Mouse (Mus musculus) heart, embryonic 12.5 days (tissue): ENCODE results near the gene Izumo3. TPM values are rescaled to one million over a fixed set of nuclear protein-coding genes. Genes with fewer than 3 reads are reported as not detected.
"Not testable (repeated sequence)": the region's sequence is repeated elsewhere in the genome, so short reads cannot be mapped to it uniquely, and the experiment has no call there.

Experiments used
- ATAC-seq: fragments of 200-750 bp; cut with Nextera tagmentation; 2 replicates; pipeline ENCODE4 v1.8.0; 2017; ENCODE audit warnings: moderate TSS enrichment, moderate library complexity; ENCODE audit not compliant: insufficient number of reproducible peaks, low FRiP score
- H3K27ac ChIP-seq: fragments of 300-500 bp; sonication (generic); 2 replicates; pipeline ENCODE4 v1.5.1; 2016; ENCODE audit warnings: mild to moderate bottlenecking, moderate library complexity; ENCODE audit not compliant: poor library complexity, severe bottlenecking
- H3K27me3 ChIP-seq: fragments of 300-500 bp; sonication (generic); replicated peaks from 2 replicates; pipeline ENCODE4 v1.6.1; 2016; ENCODE audit warnings: mild to moderate bottlenecking, moderate library complexity
- H3K36me3 ChIP-seq: fragments of 300-500 bp; sonication (generic); 2 replicates; pipeline ENCODE4 v1.6.1; 2016; ENCODE audit warnings: mild to moderate bottlenecking, moderate library complexity
- H3K4me1 ChIP-seq: fragments of 300-500 bp; sonication (generic); replicated peaks from 2 replicates; pipeline ENCODE4 v1.6.1; 2016; ENCODE audit warnings: mild to moderate bottlenecking
- H3K4me2 ChIP-seq: fragments of 300-500 bp; sonication (generic); 2 replicates; pipeline ENCODE4 v1.6.1; 2016; ENCODE audit warnings: mild to moderate bottlenecking, moderate library complexity
- H3K4me3 ChIP-seq: fragments of 300-500 bp; sonication (generic); 2 replicates; pipeline ENCODE4 v1.5.1; 2016; ENCODE audit warnings: mild to moderate bottlenecking
- H3K9ac ChIP-seq: fragments of 300-500 bp; sonication (generic); 2 replicates; pipeline ENCODE4 v1.6.1; 2016; ENCODE audit warnings: mild to moderate bottlenecking, moderate library complexity
- H3K9me3 ChIP-seq: fragments of 300-500 bp; sonication (generic); replicated peaks from 2 replicates; pipeline ENCODE4 v1.6.1; 2016; ENCODE audit warnings: mild to moderate bottlenecking, moderate library complexity
- WGBS: fragments of 180-500 bp; shearing (Covaris S2); methylation state at CpG from one replicate; pipeline ENCODE4 v1.1.7; 2016; 5-methylcytosine and 5-hydroxymethylcytosine counted together
- polyA plus RNA-seq: library from polyadenylated mRNA; unstranded; fragments of >200 nt; fragmentation: Nextera tagmentation; extraction: Ambion mirVana; gene quantifications from 2 replicates; pipeline ENCODE4 v1.2.1, GENCODE M21; 2016

Gene Izumo3
- not detected in 2 replicates for polyA plus RNA-seq

- Histone ChIP-seq H3K27me3 (no peaks in the 10 kb centered on the region), H3K4me2 (no peak within 1 kb of the TSS), H3K9ac (no peak within 1 kb of the TSS), H3K4me3 (no peak within 1 kb of the TSS), H3K27ac (no peak within 1 kb of the TSS), H3K4me1 (no peaks in the 10 kb centered on the region), H3K9me3 (no peaks in the 10 kb centered on the region), H3K36me3 (no peaks in the 10 kb centered on the region)
- no peak for ATAC-seq
Observed at GRCm38 (mm10) chr4:92147134-92147533, at the start of gene Izumo3. Izumo3 (minus strand) TSS chr4:92147234.

- H3K27ac ChIP-seq, H3K4me1 ChIP-seq, H3K9me3 ChIP-seq, ATAC-seq, H3K4me3 ChIP-seq, H3K36me3 ChIP-seq, H3K4me2 ChIP-seq, H3K9ac ChIP-seq, H3K27me3 ChIP-seq: not testable (repeated sequence)
- 82% methylated on average over 1 of the region's 1 CpGs for WGBS
Observed at GRCm38 (mm10) chr4:92191649-92192048, 44.6 kb upstream of the Izumo3 start, which contains the start of gene Gm12666. Gm12666 (minus strand) TSS chr4:92191749.

DNA sequence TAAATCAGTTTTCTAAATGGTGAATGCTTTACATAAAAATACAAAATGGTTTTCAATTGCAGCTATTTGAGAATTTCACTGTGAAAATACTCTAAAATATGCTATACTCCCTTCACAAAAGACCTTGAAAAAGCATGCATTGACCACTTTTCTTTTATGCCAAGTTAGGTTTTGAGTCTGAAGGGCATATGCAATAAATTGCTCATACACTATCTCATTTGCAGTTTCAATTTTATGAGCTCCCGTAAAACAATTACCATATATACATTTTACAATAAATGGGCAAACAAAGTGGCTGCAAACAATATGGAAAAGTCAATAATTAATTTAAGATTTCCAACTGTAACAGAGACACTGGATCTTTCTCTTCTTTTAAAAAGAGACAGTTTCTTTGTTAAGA, 5.6 kb upstream of the Izumo3 start:
- H3K4me2 ChIP-seq = no peak overlapping the region
- H3K36me3 ChIP-seq = no peaks in the 10 kb centered on the region
- H3K4me3 ChIP-seq = no peak overlapping the region
- H3K9me3 ChIP-seq = no peaks in the 10 kb centered on the region
- H3K27ac ChIP-seq = no peak overlapping the region
- no peak overlapping the region for H3K9ac ChIP-seq
- no peaks in the 10 kb centered on the region for H3K27me3 ChIP-seq
- H3K4me1 ChIP-seq = no peaks in the 10 kb centered on the region
- WGBS = 92% methylated on average over 1 of the region's 1 CpGs
- no peak for ATAC-seq

- H3K4me1 ChIP-seq = no peaks in the 10 kb centered on the region
- H3K9ac ChIP-seq = no peak overlapping the region
- H3K4me2 ChIP-seq = no peak overlapping the region
- no peak overlapping the region for H3K4me3 ChIP-seq
- no peaks in the 10 kb centered on the region for H3K9me3 ChIP-seq
- no peaks in the 10 kb centered on the region for H3K36me3 ChIP-seq
- no peaks in the 10 kb centered on the region for H3K27me3 ChIP-seq
- ATAC-seq = no peak
- WGBS = 49% methylated on average over 8 of the region's 8 CpGs
- no peak overlapping the region for H3K27ac ChIP-seq
Observed at GRCm38 (mm10) chr4:92111390-92111988, 35.5 kb downstream of the Izumo3 start.

- no peak overlapping the region for H3K9ac ChIP-seq
Observed at GRCm38 (mm10) chr4:92097386-92097785, 49.6 kb downstream of the Izumo3 start.

DNA sequence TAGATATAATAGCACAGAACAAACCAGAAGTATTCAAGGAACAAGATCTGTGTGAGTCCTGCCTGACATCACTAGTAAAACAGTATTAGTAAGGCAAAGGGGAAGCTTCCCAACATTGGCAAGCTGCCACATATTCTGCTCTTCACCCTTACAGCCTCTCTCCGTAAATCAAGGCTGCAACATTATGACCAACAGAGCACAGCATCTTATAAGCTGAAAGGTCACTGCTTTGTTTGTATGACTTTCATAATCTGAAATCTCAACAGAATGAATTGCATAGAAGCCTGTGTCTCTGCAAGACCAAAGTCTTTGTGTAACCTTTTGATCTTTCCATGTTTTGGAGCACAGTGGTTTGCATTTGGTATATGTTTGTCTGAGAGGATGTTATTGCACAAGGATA, 51.1 kb downstream of the Izumo3 start:
- Histone ChIP-seq H3K4me3 (no peak overlapping the region), H3K9ac (no peak overlapping the region), H3K27ac (no peak overlapping the region), H3K36me3 (no peaks in the 10 kb centered on the region), H3K4me1 (no peaks in the 10 kb centered on the region), H3K9me3 (no peaks in the 10 kb centered on the region), H3K27me3 (no peaks in the 10 kb centered on the region), H3K4me2 (no peak overlapping the region)
- 65% methylated on average over 1 of the region's 1 CpGs for WGBS
- ATAC-seq = no peak

More at GRCm38 (mm10) chr4:92097386-92097785, 49.6 kb downstream of the Izumo3 start:
- H3K4me3 ChIP-seq = no peak overlapping the region
- no peak overlapping the region for H3K27ac ChIP-seq
- H3K27me3 ChIP-seq = no peaks in the 10 kb centered on the region
- no peak overlapping the region for H3K4me2 ChIP-seq
- no peaks in the 10 kb centered on the region for H3K4me1 ChIP-seq
- no peaks in the 10 kb centered on the region for H3K9me3 ChIP-seq
- WGBS = 83% methylated on average over 4 of the region's 4 CpGs
- H3K36me3 ChIP-seq = no peaks in the 10 kb centered on the region
- ATAC-seq = no peak

Other genes starting within 250 kb of the Izumo3 start
- gene Gm12666, start 44.5 kb upstream of the Izumo3 start, polyA plus RNA-seq = not detected in 2 replicates